Comparison of ENCODE assay signal across 8 mouse cellular contexts in the genomic region with DNA sequence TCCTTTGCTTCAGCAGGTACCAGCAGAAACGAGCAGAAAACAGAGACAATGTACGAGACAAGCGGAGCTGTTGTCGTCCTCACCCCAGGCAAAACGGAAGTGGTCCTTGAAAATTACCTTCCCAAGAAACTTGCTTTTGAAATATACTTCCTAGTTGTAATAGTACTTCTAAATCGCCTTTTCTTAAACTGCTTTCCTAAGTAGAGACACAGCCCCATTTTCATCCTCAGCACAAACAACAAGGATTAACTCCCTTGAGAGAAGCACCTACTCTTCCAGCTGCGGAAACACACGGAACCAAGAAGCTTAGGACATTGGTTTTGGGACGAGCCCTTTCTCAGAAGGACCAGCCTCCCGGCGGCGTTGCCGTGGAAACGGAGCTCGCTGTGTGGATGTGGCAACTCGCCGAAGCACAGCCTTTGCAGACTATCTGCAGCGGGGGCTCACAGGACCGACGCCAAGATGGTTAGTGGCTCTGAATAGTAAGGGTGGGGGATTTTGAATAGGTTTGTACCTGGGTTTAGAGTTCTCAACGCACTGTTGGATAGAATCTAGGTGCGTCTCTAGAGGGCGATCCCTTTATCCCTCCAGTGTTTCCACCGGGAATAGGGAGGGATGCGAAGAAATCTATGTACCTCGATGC. TPM values are rescaled to one million over a fixed set of nuclear protein-coding genes. Genes with fewer than 3 reads are reported as not detected.
DNase-seq lines count a peak whose midpoint lies in the region; ATAC-seq and TF ChIP-seq lines count a peak whose summit lies in the region.

A gene (plus strand): TSS at position 341 of the 643 bp plus-strand sequence.

- no peaks in the 10 kb centered on the region for H3K79me2 ChIP-seq in CH12.LX (replicated peaks; ENCODE audit: control insufficient read depth, extremely low read depth, insufficient read depth, poor library complexity, severe bottlenecking)

- peak within 1 kb of the TSS; percentile 99 for H3K9ac ChIP-seq in CH12.LX (ENCODE audit: insufficient read depth, low read depth)
- H3K9ac ChIP-seq in forebrain, embryonic 11.5 days (ENCODE audit: low read length) = peak within 1 kb of the TSS; percentile 74
- peak within 1 kb of the TSS; percentile 77 for H3K9ac ChIP-seq in heart, embryonic 16.5 days (ENCODE audit: low read length)
- peak within 1 kb of the TSS; percentile 57 for H3K9ac ChIP-seq in liver, embryonic 15.5 days
- peak within 1 kb of the TSS; percentile 43 for H3K9ac ChIP-seq in neural tube, embryonic 12.5 days

- peak; percentile 92 for ATAC-seq in forebrain, embryonic 11.5 days (replicated peaks; ENCODE audit: low FRiP score)
- peak; percentile 82 for ATAC-seq in heart, embryonic 16.5 days (replicated peaks; ENCODE audit: extremely low read depth, insufficient read depth, low FRiP score)
- ATAC-seq in liver, embryonic 15.5 days (ENCODE audit: insufficient read depth) = peak; percentile 87
- peak; percentile 92 for ATAC-seq in neural tube, embryonic 12.5 days (ENCODE audit: low FRiP score, low read depth)

- peak; percentile 88 for DNase-seq in CH12.LX (ENCODE audit: extremely low read depth)
- peak; percentile 89 for DNase-seq in c-Kit-positive CD71-positive TER-119-negative erythroid progenitor cells, embryonic 14.5 days (ENCODE audit: low read depth)
- DNase-seq in forebrain, embryonic 11.5 days (ENCODE audit: low spot score) = peak; percentile 93
- peak; percentile 83 to 90 for DNase-seq in kidney, postnatal 36 days
- DNase-seq in telencephalon, adult 2 months (ENCODE audit: low read depth, low spot score) = peak; percentile 88

- no peaks in the 10 kb centered on the region for H3K9me3 ChIP-seq in CH12.LX (replicated peaks; ENCODE audit: low read length)
- no peaks in the 10 kb centered on the region for H3K9me3 ChIP-seq in forebrain, embryonic 11.5 days (ENCODE audit: control insufficient read depth, low read length)
- no peaks in the 10 kb centered on the region for H3K9me3 ChIP-seq in heart, embryonic 16.5 days (replicated peaks; ENCODE audit: control insufficient read depth, low read length)
- H3K9me3 ChIP-seq in liver, embryonic 15.5 days (replicated peaks) = no peaks in the 10 kb centered on the region
- no peaks in the 10 kb centered on the region for H3K9me3 ChIP-seq in neural tube, embryonic 12.5 days

- WGBS in forebrain, embryonic 11.5 days = under 1% methylated on average over 26 of the region's 26 CpGs
- 0% methylated on average over 26 of the region's 26 CpGs for WGBS in heart, embryonic 16.5 days
- under 1% methylated on average over 26 of the region's 26 CpGs for WGBS in liver, embryonic 15.5 days (ENCODE audit: insufficient replicate concordance)
- under 1% methylated on average over 26 of the region's 26 CpGs for WGBS in neural tube, embryonic 12.5 days

- peak; percentile 60 for TF ChIP-seq POLR2A in CH12.LX (IDR thresholded peaks at IDR 0.05; ENCODE audit: low read depth, low read length)

- dilution Hi-C loops in CH12.LX (cut with MboI; ENCODE audit: extremely low pct_ligation_motif_present, extremely low pct_unique_long_range_greater_than_20kb, low sequenced_read_pairs) = no loop called here

- no peak within 1 kb of the TSS for H3K27ac ChIP-seq in CH12.LX (ENCODE audit: insufficient read depth, low read depth)
- H3K27ac ChIP-seq in forebrain, embryonic 11.5 days (ENCODE audit: low read depth, low read length) = no peak within 1 kb of the TSS
- H3K27ac ChIP-seq in heart, embryonic 16.5 days (ENCODE audit: low read length) = 0 out of 2 replicates have a peak within 1 kb of the TSS, but pooled peaks have one; percentile 15
- H3K27ac ChIP-seq in liver, embryonic 15.5 days (replicated peaks) = peak within 1 kb of the TSS; percentile 70
- no peak within 1 kb of the TSS for H3K27ac ChIP-seq in neural tube, embryonic 12.5 days

- in situ Hi-C loops in CH12.LX (cut with MboI; ENCODE audit: low pct_ligation_motif_present, low pct_unique_long_range_greater_than_20kb, low sequenced_read_pairs) = no loop called here

- no peak for TF ChIP-seq RAD21 in CH12.LX (IDR thresholded peaks at IDR 0.05; ENCODE audit: low read depth, low read length)

- peak within 1 kb of the TSS; percentile 99 for H3K4me2 ChIP-seq in CH12.LX (ENCODE audit: insufficient read depth, low read depth, poor library complexity, severe bottlenecking)
- peak within 1 kb of the TSS; percentile 52 for H3K4me2 ChIP-seq in forebrain, embryonic 11.5 days (ENCODE audit: low read depth, low read length, severe bottlenecking)
- peak within 1 kb of the TSS; percentile 69 for H3K4me2 ChIP-seq in heart, embryonic 16.5 days (ENCODE audit: low read depth, low read length)
- peak within 1 kb of the TSS; percentile 92 for H3K4me2 ChIP-seq in liver, embryonic 15.5 days
- peak within 1 kb of the TSS; percentile 67 for H3K4me2 ChIP-seq in neural tube, embryonic 12.5 days (replicated peaks)

- no peak for TF ChIP-seq EP300 in CH12.LX (IDR thresholded peaks at IDR 0.05; ENCODE audit: low read length)

- peak within 1 kb of the TSS; percentile 65 to 82 (median 68) for H3K4me3 ChIP-seq in CH12.LX (replicated peaks in 1 of 3; ENCODE audit: low read depth in 2 of 3, low read length in 2 of 3, poor library complexity in 1 of 3)
- H3K4me3 ChIP-seq in forebrain, embryonic 11.5 days (ENCODE audit: low read depth, low read length) = peak within 1 kb of the TSS; percentile 54
- H3K4me3 ChIP-seq in heart, embryonic 16.5 days (ENCODE audit: low read length) = peak within 1 kb of the TSS; percentile 71
- peak within 1 kb of the TSS; percentile 63 for H3K4me3 ChIP-seq in liver, embryonic 15.5 days (replicated peaks)
- peak within 1 kb of the TSS; percentile 62 for H3K4me3 ChIP-seq in neural tube, embryonic 12.5 days

- H3K4me1 ChIP-seq in CH12.LX (ENCODE audit: control insufficient read depth in 1 of 2, insufficient read depth in 2 of 2) = peaks cover 0 to 13% of the 10 kb centered on the region in 2 experiments; a peak in 2 of 4 replicates
- H3K4me1 ChIP-seq in forebrain, embryonic 11.5 days (replicated peaks; ENCODE audit: control insufficient read depth, insufficient read depth, low read length) = no peaks in the 10 kb centered on the region
- peaks cover 8% of the 10 kb centered on the region; the same call in 1 of the 2 replicates for H3K4me1 ChIP-seq in heart, embryonic 16.5 days (ENCODE audit: control insufficient read depth, insufficient read depth, low read length)
- H3K4me1 ChIP-seq in liver, embryonic 15.5 days (replicated peaks) = peaks cover 8% of the 10 kb centered on the region
- peaks cover 6% of the 10 kb centered on the region for H3K4me1 ChIP-seq in neural tube, embryonic 12.5 days

- TF ChIP-seq CTCF in CH12.LX (conservative IDR thresholded peaks at IDR 0.05 in 1 of 2, IDR thresholded peaks at IDR 0.05 in 1 of 2; ENCODE audit: low read depth in 2 of 2, low read length in 2 of 2) = no peak

- no peaks in the 10 kb centered on the region for H3K36me3 ChIP-seq in CH12.LX (replicated peaks in 1 of 2; ENCODE audit: control insufficient read depth in 1 of 2, insufficient read depth in 1 of 2, low read length in 1 of 2)
- H3K36me3 ChIP-seq in forebrain, embryonic 11.5 days (ENCODE audit: control insufficient read depth, insufficient read depth, low read length) = no peaks in the 10 kb centered on the region
- H3K36me3 ChIP-seq in heart, embryonic 16.5 days (ENCODE audit: control insufficient read depth, insufficient read depth) = no peaks in the 10 kb centered on the region
- no peaks in the 10 kb centered on the region for H3K36me3 ChIP-seq in liver, embryonic 15.5 days (replicated peaks)
- H3K36me3 ChIP-seq in neural tube, embryonic 12.5 days = peaks cover 9% of the 10 kb centered on the region; the same call in 1 of the 2 replicates

- H3K27me3 ChIP-seq in CH12.LX (replicated peaks) = no peaks in the 10 kb centered on the region
- H3K27me3 ChIP-seq in forebrain, embryonic 11.5 days (ENCODE audit: control insufficient read depth, insufficient read depth, low read length) = no peaks in the 10 kb centered on the region
- H3K27me3 ChIP-seq in heart, embryonic 16.5 days (ENCODE audit: control insufficient read depth, insufficient read depth, low read length) = no peaks in the 10 kb centered on the region
- no peaks in the 10 kb centered on the region for H3K27me3 ChIP-seq in liver, embryonic 15.5 days
- no peaks in the 10 kb centered on the region for H3K27me3 ChIP-seq in neural tube, embryonic 12.5 days (replicated peaks)

TF ChIP-seq in CH12.LX, 34 proteins besides CTCF, POLR2A, EP300 and RAD21 (continues in another document):
- peak; percentile 93 for TF ChIP-seq SIN3A (IDR thresholded peaks at IDR 0.05; ENCODE audit: low read length)
- TF ChIP-seq MAZ (IDR thresholded peaks at IDR 0.05; ENCODE audit: low read depth, low read length) = no peak
- TF ChIP-seq MAFK (IDR thresholded peaks at IDR 0.05; ENCODE audit: insufficient replicate concordance, low read length) = no peak
- TF ChIP-seq ZKSCAN1 (IDR thresholded peaks at IDR 0.05; ENCODE audit: borderline replicate concordance, low read depth, low read length) = no peak
- TF ChIP-seq TBP (conservative IDR thresholded peaks at IDR 0.05; ENCODE audit: low read depth, low read length) = peak; percentile 84
- TF ChIP-seq ETS1 (conservative IDR thresholded peaks at IDR 0.05; ENCODE audit: low read depth, low read length) = no peak
- peak; percentile 92 for TF ChIP-seq HCFC1 (IDR thresholded peaks at IDR 0.05; ENCODE audit: low read depth, low read length)
- TF ChIP-seq MAX (IDR thresholded peaks at IDR 0.05; ENCODE audit: low read length) = no peak
- TF ChIP-seq IRF4 (IDR thresholded peaks at IDR 0.05; ENCODE audit: low read depth, low read length) = peak; percentile 44; the same call in 1 of the 2 replicates
- TF ChIP-seq SMC3 (IDR thresholded peaks at IDR 0.05; ENCODE audit: low read depth, low read length) = no peak
- TF ChIP-seq BHLHE40 (IDR thresholded peaks at IDR 0.05; ENCODE audit: low read depth, low read length) = no peak
- TF ChIP-seq ZNF384 (IDR thresholded peaks at IDR 0.05; ENCODE audit: low read depth, low read length) = no peak
- TF ChIP-seq JUND (conservative IDR thresholded peaks at IDR 0.05; ENCODE audit: low read depth, low read length) = 0 out of 2 replicates have a peak, but pooled peaks have one; percentile 48
- no peak for TF ChIP-seq RCOR1 (conservative IDR thresholded peaks at IDR 0.05; ENCODE audit: low read depth, low read length)
- no peak for TF ChIP-seq ZMIZ1 (IDR thresholded peaks at IDR 0.05; ENCODE audit: low read depth, low read length)
- TF ChIP-seq NELFE (IDR thresholded peaks at IDR 0.05; ENCODE audit: low read depth, low read length) = peak; percentile 70; the same call in 1 of the 2 replicates

RNA-seq across cellular contexts. Expression of the gene that starts here (rescaled TPM):
- total RNA-seq in CH12.LX (2012; rRNA removed) (1.4 and 1.7 TPM in 2 replicates), CH12.LX (2014; rRNA removed) (1.8 TPM in 2 replicates)
- 2.3 TPM in 2 replicates for polyA plus RNA-seq in CH12.LX (2012; ENCODE audit: insufficient read length, low read depth)
- 13.5 and 16.5 TPM in 2 replicates for polyA plus RNA-seq in forebrain, embryonic 11.5 days (2014; fragmentation: Nextera tagmentation; extraction: Ambion mirVana)
- 2.6 and 2.8 TPM in 2 replicates for polyA plus RNA-seq in heart, embryonic 16.5 days (2015; fragmentation: Nextera tagmentation; extraction: Ambion mirVana)
- polyA plus RNA-seq in liver, embryonic 15.5 days (2015; fragmentation: Nextera tagmentation; extraction: Ambion mirVana) = 0.23 and 0.30 TPM in 2 replicates
- polyA plus RNA-seq in neural tube, embryonic 12.5 days (2016; fragmentation: Nextera tagmentation; extraction: Ambion mirVana) = 10.2 and 11.7 TPM in 2 replicates

Comparison
In these comparisons a context has a peak if more than half of its experiments do, and no peak if none do; other contexts are left out.
1. Peak in ATAC-seq, H3K4me3 ChIP-seq, H3K27ac ChIP-seq, H3K9ac ChIP-seq and H3K4me2 ChIP-seq in liver, embryonic 15.5 days; RNA of the gene not detected or under 1 TPM.
2. H3K9ac ChIP-seq: peak in every context shown above with its lines; median percentile 99 in CH12.LX; 77 in heart, embryonic 16.5 days; 74 in forebrain, embryonic 11.5 days; 57 in liver, embryonic 15.5 days; 43 in neural tube, embryonic 12.5 days.